Mouse (Mus musculus) ES-Bruce4 (cell line): ENCODE measurements around the gene Olfr918.

Experiments
- CTCF ChIP-seq: IDR thresholded peaks from one replicate; pipeline ENCODE4 v1.8.1; 2011; ENCODE audit warnings: low read depth, low read length
- POLR2A ChIP-seq: IDR thresholded peaks from one replicate; pipeline ENCODE4 v1.8.1; 2011; ENCODE audit warnings: low read length; ENCODE audit not compliant: insufficient read depth

DNA sequence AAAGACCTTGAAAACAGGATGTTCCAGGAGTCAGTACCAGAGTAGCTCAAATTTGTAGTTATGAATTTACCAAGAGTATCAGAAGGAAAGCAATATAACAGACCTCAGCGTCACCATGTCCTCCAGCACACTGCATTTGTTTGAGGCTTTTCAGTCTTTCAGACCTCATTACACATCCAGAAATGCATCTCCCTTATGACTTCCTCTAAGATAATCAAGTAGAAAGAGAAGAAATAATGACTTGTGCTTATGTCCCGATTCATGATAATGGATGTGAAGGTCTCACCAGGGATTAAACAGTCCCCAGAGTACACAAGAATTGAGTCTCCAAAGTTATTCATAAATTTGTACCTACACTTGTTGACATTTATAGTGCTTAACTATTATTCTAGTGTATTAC is at the start of gene Olfr918:
- TF ChIP-seq POLR2A (no peak), CTCF (no peak)
